ENCODE assay signal across 9 mouse cellular contexts in genomic region chr1:89524369-89524768, GRCm38 (mm10).
DNase-seq lines count a peak whose midpoint lies in the region; ATAC-seq and TF ChIP-seq lines count a peak whose summit lies in the region.
"Had no signal": no experiment of that assay in that cellular context is flagged by ENCODE, and none has a peak within 500 bp of the region (broad histone marks: within the 10 kb centered on the region; RNA-seq: fewer than 3 reads in every experiment).

No protein-coding gene starts in this region.

- no peak overlapping the region for H3K4me2 ChIP-seq in forebrain, embryonic 14.5 days (ENCODE audit: low read length)
- H3K4me2 ChIP-seq in hindbrain, postnatal 0 days (ENCODE audit: low read depth, low read length), result no peak overlapping the region
- H3K4me2 ChIP-seq in midbrain, postnatal 0 days (ENCODE audit: low read depth, low read length, poor library complexity, severe bottlenecking), result no peak overlapping the region

- no peak overlapping the region for H3K27ac ChIP-seq in forebrain, embryonic 14.5 days (ENCODE audit: low read depth, low read length)
- no peak overlapping the region for H3K27ac ChIP-seq in hindbrain, postnatal 0 days
- no peak overlapping the region for H3K27ac ChIP-seq in midbrain, postnatal 0 days (ENCODE audit: low read depth, low read length)

- H3K36me3 ChIP-seq in forebrain, embryonic 14.5 days (ENCODE audit: control insufficient read depth, insufficient read depth, low read length), result no peaks in the 10 kb centered on the region
- H3K36me3 ChIP-seq in hindbrain, postnatal 0 days (ENCODE audit: insufficient read depth, low read length), result no peaks in the 10 kb centered on the region
- no peaks in the 10 kb centered on the region for H3K36me3 ChIP-seq in midbrain, postnatal 0 days (ENCODE audit: insufficient read depth, low read length)

- 0 out of 2 replicates have a peak, but pooled peaks cover 2% of the 10 kb centered on the region for H3K27me3 ChIP-seq in forebrain, embryonic 14.5 days (replicated peaks; ENCODE audit: control insufficient read depth, insufficient read depth, low read length)
- no peaks in the 10 kb centered on the region for H3K27me3 ChIP-seq in hindbrain, postnatal 0 days (ENCODE audit: insufficient read depth, low read length)
- no peaks in the 10 kb centered on the region for H3K27me3 ChIP-seq in midbrain, postnatal 0 days (ENCODE audit: insufficient read depth, low read length)
- H3K27me3 ChIP-seq: CH12.LX had no signal

- H3K4me1 ChIP-seq in forebrain, embryonic 14.5 days (ENCODE audit: control insufficient read depth, insufficient read depth, low read length), result peaks cover 6% of the 10 kb centered on the region; the same call in 1 of the 2 replicates
- peaks cover 20% of the 10 kb centered on the region for H3K4me1 ChIP-seq in hindbrain, postnatal 0 days (ENCODE audit: insufficient read depth, low read length)
- peaks cover 4% of the 10 kb centered on the region; the same call in 1 of the 2 replicates for H3K4me1 ChIP-seq in midbrain, postnatal 0 days (ENCODE audit: insufficient read depth, low read length)

- H3K9ac ChIP-seq in forebrain, embryonic 14.5 days (ENCODE audit: low read length), result no peak overlapping the region
- no peak overlapping the region for H3K9ac ChIP-seq in hindbrain, postnatal 0 days (replicated peaks; ENCODE audit: low read length)
- no peak overlapping the region for H3K9ac ChIP-seq in midbrain, postnatal 0 days (replicated peaks; ENCODE audit: low read length, poor library complexity, severe bottlenecking)

- DNase-seq in CD4-positive, CD25-positive, alpha-beta regulatory T cell, adult 2 months (ENCODE audit: low read depth, low spot score), result peak; percentile 62
- DNase-seq in c-Kit-negative CD71-positive TER-119-positive erythroid progenitor cells, embryonic 14.5 days (ENCODE audit: low read depth, low spot score), result peak; percentile 27
- DNase-seq in forebrain, embryonic 14.5 days (ENCODE audit: low spot score), result peak; percentile 94
- DNase-seq in hindbrain, postnatal 0 days (ENCODE audit: low spot score), result peak; percentile 96
- DNase-seq in left cerebral cortex, adult 8-10 months (ENCODE audit: low spot score in 2 of 2), result peak; percentile 73 to 94
- peak; percentile 91 for DNase-seq in midbrain, postnatal 0 days (ENCODE audit: low spot score)
- peak; percentile 45 to 64 for DNase-seq in spleen, postnatal 14 days (ENCODE audit: low spot score in 2 of 2)

- H3K4me3 ChIP-seq in forebrain, embryonic 14.5 days (ENCODE audit: low read depth, low read length), result no peak overlapping the region
- H3K4me3 ChIP-seq in hindbrain, postnatal 0 days (ENCODE audit: low read length), result no peak overlapping the region
- H3K4me3 ChIP-seq in midbrain, postnatal 0 days (ENCODE audit: low read depth, low read length), result no peak overlapping the region

- peak; percentile 98 for TF ChIP-seq CTCF in hindbrain, postnatal 0 days (IDR thresholded peaks at IDR 0.05; ENCODE audit: low read depth)
- TF ChIP-seq CTCF in midbrain, postnatal 0 days (IDR thresholded peaks at IDR 0.05), result peak; percentile 99

- ATAC-seq in CD4-positive, CD25-positive, alpha-beta regulatory T cell, adult 4 months, result no peak
- peak; percentile 67 for ATAC-seq in forebrain, embryonic 14.5 days
- peak; percentile 64 for ATAC-seq in hindbrain, postnatal 0 days
- ATAC-seq in midbrain, postnatal 0 days (ENCODE audit: low FRiP score), result peak; percentile 14; the same call in 1 of the 2 replicates

- H3K9me3 ChIP-seq in forebrain, embryonic 14.5 days (replicated peaks; ENCODE audit: control insufficient read depth, low read length), result no peaks in the 10 kb centered on the region
- no peaks in the 10 kb centered on the region for H3K9me3 ChIP-seq in hindbrain, postnatal 0 days (ENCODE audit: low read length)
- no peaks in the 10 kb centered on the region for H3K9me3 ChIP-seq in midbrain, postnatal 0 days (ENCODE audit: low read length)

- 8% methylated on average over 4 of the region's 4 CpGs for WGBS in forebrain, embryonic 14.5 days
- 1% methylated on average over 4 of the region's 4 CpGs for WGBS in hindbrain, postnatal 0 days
- WGBS in midbrain, postnatal 0 days, result 3% methylated on average over 4 of the region's 4 CpGs

Comparison
In these comparisons a context has a peak if more than half of its experiments do, and no peak if none do; other contexts are left out.
1. DNase-seq: peak in every context shown above with its lines; median percentile 96 in hindbrain, postnatal 0 days; 94 in forebrain, embryonic 14.5 days; 91 in midbrain, postnatal 0 days; 84 in left cerebral cortex, adult 8-10 months; 62 in CD4-positive, CD25-positive, alpha-beta regulatory T cell, adult 2 months; 54 in spleen, postnatal 14 days; 27 in c-Kit-negative CD71-positive TER-119-positive erythroid progenitor cells, embryonic 14.5 days.